Mouse (Mus musculus): ENCODE results near the gene Fam71f2.

The Fam71f2 gene

GRCm38 (mm10) chr6:29278513-29279267 is 703 bp upstream of the Fam71f2 start:
- no peak for DNase-seq

DNA sequence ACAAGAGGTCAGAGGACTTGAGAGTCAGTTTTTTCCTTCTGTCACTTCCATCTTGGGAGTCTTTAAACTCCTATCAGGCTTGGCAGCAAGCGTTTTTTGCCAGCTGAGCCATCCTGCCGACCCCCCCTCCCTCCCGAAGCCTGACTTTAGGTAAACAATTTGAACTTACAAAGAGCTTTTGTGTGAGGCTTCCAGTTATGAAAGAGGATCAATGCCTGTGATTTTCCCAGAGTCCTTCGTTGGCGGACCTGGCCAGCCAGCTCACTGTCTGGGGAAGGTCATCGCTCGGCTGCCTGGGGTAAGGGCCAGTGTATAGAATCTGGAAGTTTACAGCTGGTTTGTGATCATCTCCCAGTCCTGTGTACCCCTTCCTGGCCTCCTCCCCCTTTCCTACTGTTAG is 1.3 kb downstream of the Fam71f2 start:
- DNase-seq = no peak

DNA sequence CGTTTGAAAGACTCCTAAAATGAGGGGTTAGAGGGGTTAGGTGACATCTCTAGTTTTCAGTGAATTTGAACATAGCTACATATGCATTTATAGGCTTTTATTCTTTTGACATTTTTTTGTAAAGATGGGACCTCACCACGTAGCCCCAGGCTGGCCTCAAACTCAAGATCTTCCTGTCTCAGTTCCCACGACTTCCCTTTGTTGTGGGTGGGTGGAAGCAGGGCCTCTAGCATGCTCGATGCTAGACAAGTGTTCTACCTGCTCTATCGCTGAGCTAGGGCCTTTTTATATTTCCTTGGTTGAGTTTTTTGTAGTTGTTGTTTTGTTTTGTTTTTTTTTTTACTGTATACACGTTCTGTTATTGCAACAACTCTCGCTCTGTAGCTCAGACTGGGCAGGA is 7.5 kb downstream of the Fam71f2 start:
- no peak for DNase-seq

- DNase-seq = no peak
Observed at GRCm38 (mm10) chr6:29287481-29287880, 8.1 kb downstream of the Fam71f2 start.

DNA sequence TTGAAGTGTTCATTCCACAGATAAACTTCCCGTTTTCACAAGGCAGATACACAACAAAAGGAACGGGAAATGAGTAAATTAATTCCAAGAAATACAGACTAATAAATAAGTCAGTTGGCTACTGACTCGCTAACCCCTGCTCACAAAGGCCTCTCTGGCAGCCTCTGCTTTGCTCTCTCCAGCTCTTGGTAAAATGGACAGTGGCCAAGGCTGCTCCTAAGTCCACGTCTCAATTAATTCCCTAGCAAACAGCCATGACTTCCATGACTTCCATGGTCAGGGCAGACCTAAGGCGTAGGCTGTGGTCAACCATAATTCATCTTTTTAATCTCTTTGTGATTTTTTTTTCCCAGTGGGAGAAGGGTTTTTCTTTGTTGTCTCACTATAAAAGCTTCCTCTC is 8.6 kb downstream of the Fam71f2 start:
- DNase-seq = peak; percentile 87

GRCm38 (mm10) chr6:29288651-29289050 is 9.3 kb downstream of the Fam71f2 start:
- peak; percentile 83 for DNase-seq

- no peak for DNase-seq
Observed at GRCm38 (mm10) chr6:29299112-29299511, 19.7 kb downstream of the Fam71f2 start.

DNA sequence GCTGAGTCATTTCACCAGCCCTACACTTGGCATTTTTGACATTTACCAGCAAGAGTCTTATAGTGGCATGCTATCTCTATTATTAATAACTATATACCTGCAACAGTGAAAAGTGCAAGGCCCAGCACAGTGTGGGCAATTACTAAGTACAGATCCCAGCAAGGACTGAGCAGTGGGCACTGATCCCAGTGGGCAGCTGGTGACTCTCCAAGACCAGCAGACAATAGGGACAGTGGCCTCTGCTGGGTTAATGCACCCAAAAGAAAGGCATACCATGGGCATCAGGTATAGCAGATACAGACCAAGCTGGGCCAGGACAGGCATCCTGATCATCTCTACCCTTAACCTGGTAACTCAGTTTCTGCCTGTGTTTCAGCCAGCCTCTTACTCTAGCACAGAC is 23.9 kb downstream of the Fam71f2 start:
- no peak for DNase-seq

GRCm38 (mm10) chr6:29303726-29304125 is 24.3 kb downstream of the Fam71f2 start:
- no peak for DNase-seq

- no peak for DNase-seq
Observed at GRCm38 (mm10) chr6:29305462-29305861, 26.1 kb downstream of the Fam71f2 start.

DNA sequence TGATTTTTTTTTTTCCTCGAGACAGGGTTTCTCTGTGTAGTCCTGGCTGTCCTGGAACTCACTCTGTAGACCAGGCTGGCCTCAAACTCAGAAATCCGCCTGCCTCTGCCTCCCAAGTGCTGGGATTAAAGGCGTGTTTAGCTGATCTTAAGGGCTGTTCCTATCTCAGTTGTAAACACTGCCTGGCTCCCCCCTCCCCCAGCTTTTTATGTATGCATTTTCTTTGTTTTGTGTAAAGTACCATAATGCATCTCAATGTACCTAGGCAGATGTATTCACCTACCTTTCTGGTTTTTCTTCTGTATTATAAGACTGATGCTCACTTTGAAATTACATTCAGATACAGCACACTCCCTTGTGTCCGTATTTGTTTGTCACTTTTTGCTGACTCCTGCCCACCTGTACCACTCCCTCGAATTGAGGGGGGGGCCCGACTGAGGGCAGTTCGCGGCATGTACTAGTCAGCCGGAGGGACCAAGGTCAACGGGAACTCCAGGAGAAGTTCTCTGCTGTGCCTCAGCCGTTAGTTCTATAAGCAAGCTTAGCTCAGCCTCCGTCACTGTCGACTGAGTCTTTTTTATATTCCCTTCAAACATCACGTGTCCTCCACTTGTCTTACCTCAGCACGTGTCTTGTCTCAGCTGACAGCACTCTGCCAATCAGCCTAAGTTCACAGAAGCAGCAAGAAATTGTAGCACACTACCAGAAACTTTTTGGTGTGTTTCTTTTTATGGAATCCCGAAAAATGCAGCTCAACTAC is 29.6 kb downstream of the Fam71f2 start:
- no peak for DNase-seq

- DNase-seq = no peak
Observed at GRCm38 (mm10) chr6:29313690-29314202, 34.4 kb downstream of the Fam71f2 start.

- peak; percentile 34 for DNase-seq
Observed at GRCm38 (mm10) chr6:29317286-29317685, 37.9 kb downstream of the Fam71f2 start.

GRCm38 (mm10) chr6:29317941-29318340 is 38.5 kb downstream of the Fam71f2 start:
- DNase-seq = peak; percentile 68

GRCm38 (mm10) chr6:29318879-29319278 is 39.5 kb downstream of the Fam71f2 start, which contains the start of gene Fam71f1:
Fam71f1 (plus strand) TSS chr6:29319140.
- peak; percentile 95 for DNase-seq

- DNase-seq = no peak
Observed at GRCm38 (mm10) chr6:29321586-29321985, 42.2 kb downstream of the Fam71f2 start.

GRCm38 (mm10) chr6:29322147-29322546 is 42.8 kb downstream of the Fam71f2 start:
- DNase-seq = peak; percentile 55

- no peak for DNase-seq
Observed at GRCm38 (mm10) chr6:29322735-29323134, 43.3 kb downstream of the Fam71f2 start.

DNA sequence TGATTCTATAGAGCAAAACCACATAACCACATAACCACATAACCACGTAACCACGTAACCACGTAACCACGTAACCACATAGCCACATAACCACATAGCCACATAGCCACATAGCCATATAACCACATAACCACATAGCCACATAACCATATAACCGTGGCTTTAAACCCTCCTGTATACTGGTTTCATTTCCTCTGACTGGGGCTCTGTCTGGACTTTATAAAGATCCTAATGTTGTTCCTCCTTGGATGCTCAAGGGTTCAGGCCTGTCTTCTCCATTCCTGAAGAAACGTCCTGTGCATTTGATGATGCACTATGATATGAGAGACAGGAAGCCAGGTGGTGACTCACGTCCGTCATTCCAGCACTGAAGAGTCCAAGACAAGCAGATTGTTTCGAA is 47.6 kb downstream of the Fam71f2 start:
- no peak for DNase-seq

DNA sequence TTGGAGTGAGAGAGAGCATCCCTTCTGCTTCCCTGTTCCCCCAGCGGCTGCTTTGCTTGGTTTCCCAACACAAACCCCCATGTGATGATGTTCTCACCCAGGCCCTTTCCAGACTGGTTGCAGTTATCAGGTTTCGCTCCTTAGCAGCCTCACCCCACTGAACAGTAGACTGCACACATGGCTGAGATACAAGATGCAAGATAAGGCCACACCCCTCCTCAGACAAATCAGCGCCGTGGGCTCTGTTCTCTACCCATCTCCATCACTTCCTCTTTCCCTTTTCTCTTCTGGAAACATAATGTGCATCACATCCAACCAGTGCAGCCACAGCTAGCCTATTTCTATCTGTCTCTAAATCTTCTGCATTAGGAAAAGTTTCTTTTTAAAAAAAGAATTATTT is 50.1 kb downstream of the Fam71f2 start:
- DNase-seq = no peak
